Mouse (Mus musculus) spleen, postnatal 36 days (tissue): Measurements from ENCODE around the gene Hoxd11.

Experiments
- DNase-seq, 2 experiments: peaks; one replicate each; pipeline ENCODE4 v3.0.0; 2022; ENCODE audit warnings: low spot score in 2 of 2, mixed read lengths in 1 of 2

Gene Hoxd11

DNA sequence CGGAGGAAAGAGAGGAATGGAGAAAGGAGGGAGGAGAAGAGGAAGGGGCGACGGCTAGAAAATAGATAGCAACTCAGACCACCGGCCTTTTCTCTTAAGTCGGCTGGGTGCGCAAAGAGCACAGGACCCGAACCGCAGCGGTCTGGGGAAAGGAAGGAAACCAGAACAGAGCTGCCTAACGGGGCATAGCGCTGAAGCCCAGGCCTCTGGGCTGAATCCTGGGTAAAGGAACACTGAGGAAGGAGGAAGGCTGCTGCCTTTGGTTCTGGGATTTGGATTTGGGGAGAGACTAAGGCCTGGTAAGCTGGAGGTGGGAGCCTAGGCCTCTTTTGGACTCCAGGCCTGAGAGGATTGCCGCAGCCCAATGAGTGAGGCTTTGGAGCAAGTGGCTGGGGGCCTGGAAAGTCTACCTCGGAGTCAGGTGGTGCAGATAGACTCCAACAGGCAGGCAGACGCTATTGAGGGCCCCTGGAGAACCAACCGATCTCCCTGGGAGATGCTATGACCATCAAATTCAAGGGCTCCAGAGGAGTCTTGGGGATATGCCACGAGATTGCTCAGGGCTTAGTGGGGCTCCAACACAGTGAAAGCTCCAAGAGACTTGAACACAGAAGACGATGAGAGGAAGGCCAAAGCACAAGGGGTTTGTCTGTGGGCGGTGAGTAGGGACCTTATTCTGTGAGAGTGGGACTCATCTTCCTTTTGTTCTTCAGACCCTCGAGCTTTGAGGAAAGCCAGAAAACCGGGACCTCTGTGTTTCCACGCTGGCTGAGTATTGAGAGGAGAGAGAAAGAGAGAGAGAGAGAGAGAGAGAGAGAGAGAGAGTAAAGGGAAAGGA, 1.4 kb downstream of the Hoxd11 start:
- no peak for DNase-seq

DNA sequence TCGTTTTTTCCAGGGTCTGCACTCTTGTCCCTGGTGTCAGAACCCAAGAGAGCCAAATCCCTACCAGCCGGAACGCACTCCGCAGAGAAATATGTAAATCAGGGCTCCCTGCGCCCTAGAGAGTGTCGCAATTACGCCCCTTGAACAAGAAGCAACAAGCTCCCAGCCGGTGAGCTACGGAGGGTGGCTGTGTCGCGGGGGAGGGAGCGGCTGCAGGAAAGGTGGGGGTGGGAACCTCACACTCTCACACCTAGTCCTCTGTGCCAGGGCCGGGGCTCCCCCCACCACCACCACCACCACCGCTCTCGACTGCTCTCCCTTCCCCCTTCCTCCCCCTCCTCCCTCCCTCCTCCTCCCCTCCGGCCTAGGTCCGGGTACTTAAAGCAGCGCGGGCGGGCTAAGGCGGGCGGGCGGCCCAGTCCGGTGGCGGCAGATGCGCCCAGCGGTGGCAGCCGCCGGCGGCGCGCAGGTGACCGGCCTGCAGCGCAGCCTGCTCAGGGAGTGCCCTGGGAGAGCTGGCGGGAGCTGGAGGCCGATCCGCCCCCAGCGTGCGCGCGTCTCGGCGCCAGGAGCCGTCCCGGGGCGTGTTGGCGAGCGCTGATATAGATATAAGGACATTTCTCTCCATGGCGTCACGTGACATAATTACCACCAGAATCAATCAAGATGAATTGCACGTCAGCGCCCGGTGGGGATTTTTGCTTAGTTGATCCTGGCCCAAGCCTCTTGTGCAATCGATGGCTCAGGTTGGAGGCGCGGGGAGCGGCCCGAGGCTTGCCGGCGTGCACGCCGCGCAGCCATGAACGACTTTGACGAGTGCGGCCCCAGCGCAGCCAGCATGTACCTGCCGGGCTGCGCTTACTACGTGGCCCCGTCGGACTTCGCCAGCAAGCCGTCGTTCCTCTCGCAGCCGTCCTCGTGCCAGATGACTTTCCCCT, 2.5 kb downstream of the Hoxd11 start:
- no peak for DNase-seq

DNA sequence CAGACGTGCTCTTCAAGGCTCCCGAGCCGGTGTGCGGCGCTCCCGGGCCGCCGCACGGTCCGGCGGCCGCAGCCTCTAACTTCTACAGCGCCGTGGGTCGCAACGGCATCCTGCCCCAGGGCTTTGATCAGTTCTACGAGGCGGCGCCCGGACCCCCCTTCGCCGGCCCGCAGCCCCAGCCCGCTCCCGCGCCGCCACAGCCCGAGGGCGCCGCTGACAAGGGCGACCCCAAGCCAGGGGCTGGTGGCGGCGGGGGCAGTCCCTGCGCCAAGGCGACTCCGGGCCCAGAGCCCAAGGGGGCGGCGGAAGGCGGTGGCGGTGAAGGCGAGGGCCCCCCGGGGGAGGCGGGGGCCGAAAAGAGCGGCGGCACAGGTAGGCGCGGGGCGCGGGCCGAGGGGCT, 3.4 kb downstream of the Hoxd11 start:
- DNase-seq: no peak

DNA sequence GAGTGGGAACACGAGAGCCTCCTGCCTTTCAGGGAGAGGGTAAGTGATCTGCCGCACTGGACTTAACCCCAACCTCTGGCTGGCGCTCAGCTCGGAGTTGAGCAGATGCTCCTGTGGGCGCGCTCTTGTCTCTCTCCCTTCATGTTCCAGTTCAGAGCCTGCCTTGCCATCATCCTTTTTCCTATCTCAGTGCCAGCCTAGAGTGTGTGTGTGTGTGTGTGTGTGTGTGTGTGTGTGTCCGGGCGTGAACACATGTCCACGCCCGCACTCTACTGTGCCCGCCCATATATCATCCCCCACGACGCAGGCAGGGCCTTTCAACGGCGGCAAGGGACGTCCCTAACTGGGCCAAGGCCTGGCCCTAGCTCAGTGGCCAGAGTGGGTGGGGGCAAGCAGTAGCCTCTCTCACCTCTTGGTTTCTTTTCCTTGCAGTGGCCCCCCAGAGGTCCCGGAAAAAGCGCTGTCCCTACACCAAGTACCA, 4.2 kb downstream of the Hoxd11 start:
- DNase-seq: no peak

DNA sequence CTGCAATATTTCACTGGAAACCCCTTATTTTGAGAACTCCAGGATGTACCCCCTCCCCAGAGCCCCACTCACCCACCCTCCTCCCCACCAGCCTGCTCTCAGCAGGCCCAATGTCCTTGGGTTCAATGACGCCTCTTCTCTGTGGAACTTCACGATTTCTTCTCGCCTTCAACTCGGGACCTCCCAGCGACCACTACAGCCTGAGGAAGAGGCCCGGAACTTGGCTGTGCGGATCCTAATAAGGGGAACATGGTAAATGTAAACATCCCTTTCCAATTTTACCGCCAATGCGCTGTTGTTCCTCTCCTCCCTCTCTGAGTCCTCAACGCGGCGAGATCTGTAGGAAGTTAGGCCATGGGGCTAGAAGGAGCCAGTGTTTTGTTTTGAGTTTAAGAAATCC, 4.7 kb downstream of the Hoxd11 start:
- DNase-seq: no peak

DNA sequence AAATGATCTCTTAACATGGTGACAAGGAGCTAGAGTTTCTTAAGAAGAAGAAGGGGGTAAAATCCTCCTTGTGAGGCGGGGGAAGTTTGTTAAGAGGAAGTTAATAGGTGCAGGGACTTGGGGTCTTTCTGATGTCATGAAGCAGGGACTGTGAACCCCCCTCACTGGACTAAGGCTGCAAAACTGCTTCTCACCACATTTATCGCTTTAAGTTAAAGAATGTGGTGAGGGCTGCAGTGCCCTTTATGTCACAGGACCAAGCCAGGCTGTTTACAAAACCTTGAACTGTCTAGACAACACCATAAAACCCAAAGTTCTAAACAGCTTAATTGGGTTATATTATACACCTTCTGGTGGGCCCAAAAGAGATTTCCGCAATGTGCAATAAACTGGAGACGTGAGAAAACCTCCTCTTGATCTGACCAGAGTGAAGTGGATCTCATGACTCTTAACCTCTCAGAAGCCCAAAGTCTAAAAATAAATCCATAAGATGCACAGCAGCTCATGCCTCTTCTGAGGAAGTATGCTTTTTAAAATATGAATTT, 5.8 kb downstream of the Hoxd11 start:
- DNase-seq: no peak

DNA sequence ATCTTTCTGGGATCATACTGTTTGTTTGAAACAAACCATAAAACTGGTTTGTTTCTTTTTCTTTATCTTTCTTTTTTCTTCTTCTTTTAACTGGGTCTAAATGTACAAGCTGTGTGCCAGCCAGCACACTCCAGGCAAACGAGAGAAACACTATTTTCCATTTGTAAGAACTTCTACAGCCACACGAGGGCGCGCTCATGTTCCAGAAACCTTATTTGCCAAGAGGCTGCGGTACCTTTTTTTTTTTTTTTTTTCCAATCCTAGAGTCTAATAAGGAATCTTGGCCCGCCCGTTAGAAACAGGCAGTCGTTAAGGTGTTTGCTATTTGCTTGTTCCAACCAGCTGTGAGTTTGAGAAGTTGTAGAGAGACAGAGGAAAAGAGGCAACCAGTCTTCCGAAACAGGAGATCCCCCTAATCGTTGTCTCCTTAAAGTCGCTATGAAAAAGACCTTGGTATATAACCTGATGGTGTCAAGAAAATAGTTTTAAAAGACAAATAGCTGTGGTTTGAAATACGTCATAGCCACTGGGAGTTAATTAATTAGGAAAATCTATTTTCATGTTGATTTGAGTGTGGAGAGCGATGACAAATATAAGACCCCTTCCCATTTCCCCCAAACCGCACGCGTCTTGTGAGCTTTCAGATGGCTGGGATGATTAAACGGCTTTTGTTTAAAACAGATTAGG, 7.1 kb downstream of the Hoxd11 start:
- no peak for DNase-seq

DNA sequence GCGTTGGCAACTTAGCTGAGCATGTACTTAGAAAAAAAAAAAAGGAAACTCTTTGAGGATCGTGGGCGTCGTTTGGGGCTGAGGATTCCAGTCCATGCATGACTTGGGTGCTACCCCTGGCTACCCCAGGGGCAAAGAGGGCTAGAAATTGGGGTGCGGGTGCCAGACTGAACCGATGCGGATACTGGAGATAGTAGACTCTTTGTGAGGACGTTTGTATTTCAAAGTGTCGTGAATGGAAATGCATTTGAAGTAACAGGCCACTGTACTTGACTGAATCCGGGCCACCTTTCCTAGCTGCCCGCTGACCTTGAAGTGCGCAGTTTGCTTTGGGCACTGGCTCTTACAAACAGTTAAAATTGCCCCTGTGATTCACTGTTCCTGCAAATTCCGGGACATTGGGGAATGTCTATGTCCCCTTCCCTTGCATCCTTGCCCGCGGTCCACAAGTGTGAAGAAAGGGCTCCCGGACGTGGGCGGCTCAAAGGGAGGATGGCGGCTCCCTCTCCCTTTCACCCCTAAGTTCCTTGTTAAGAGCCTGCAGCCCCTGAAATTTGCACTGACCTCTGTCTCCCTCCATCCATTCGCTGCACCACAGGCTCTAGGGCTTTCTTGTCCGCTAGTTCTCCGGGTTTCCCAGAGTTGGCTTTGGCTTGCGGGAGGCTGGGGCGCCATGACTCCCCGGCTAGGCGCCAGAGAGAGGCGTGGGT, 7.8 kb downstream of the Hoxd11 start:
- DNase-seq: no peak

DNA sequence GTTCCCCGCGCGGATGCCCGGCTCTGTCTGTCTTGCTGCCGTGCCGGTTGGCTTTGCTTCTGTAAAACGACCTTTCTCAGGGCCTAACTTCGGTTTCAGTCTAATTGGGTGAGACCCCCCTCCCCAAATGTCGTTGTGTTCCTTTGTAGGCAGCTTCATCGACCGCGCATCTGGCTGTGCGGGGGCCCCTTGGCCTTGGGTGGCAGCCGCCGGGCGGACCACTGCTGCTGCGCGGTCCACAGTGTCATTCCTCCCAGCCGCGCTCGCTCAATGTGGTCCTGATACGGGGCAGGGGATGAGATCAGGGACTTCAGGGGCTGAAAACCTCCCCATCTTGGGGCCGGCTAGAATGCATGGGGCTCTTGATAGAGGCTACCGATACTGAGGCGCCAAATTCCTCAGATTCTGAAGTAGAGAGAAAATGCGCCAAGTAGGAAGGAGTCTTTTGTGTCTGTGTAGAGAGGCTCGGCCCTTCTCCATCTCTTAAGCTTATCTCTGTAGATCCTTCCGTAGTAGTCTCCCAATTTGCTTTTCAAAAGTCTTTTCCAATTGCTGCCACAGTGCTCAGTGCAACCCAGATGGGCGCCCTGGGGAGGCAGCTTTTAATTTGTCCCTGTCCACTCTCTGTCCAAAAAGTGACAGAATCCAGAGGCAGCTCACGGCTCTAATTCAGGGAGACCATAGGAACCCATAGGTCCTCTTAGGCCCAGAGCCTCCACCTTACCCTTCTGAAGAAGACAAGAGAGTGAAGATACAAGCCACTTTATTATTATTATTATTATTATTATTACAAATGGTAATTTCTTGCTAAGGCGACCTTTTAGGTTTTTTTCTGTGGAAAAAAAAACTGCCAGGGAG, 8.6 kb downstream of the Hoxd11 start:
- DNase-seq: no peak

DNA sequence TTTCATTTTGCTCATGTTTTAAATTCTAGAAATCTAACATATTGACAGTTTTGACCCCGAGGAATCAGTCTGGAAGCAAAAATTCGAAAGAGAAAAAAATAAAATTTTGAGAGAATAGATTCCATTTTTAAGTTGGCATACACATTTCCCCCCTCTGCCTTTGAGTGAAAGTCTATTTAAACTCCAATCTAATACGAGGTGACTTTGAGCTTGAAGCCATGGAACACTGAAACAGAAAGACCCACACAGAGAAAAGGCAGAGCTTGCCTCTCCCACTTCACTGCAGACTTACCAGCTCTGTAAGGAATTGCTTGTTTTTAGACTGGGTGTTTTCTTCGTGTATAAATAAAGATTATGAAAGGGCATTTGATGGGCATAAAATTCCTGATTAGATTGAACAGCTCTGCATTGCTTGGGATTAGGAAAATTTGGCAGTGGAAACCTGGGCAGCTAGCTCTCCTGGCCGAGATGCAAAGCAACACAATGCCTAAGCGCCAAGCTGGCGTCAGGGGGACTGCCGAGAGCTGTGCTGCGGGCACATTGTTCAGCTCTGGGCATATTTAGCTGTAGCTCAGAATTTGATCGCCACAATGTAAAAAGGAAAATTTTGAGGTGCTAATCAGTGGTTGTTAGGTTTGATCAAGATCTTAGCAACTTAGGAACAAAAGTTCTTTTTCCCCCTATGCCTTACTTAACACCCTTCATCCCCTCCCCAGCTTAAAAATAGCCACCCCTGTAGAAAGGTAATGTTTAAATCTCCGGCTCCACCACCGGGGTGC, 9.6 kb downstream of the Hoxd11 start:
- no peak for DNase-seq

DNA sequence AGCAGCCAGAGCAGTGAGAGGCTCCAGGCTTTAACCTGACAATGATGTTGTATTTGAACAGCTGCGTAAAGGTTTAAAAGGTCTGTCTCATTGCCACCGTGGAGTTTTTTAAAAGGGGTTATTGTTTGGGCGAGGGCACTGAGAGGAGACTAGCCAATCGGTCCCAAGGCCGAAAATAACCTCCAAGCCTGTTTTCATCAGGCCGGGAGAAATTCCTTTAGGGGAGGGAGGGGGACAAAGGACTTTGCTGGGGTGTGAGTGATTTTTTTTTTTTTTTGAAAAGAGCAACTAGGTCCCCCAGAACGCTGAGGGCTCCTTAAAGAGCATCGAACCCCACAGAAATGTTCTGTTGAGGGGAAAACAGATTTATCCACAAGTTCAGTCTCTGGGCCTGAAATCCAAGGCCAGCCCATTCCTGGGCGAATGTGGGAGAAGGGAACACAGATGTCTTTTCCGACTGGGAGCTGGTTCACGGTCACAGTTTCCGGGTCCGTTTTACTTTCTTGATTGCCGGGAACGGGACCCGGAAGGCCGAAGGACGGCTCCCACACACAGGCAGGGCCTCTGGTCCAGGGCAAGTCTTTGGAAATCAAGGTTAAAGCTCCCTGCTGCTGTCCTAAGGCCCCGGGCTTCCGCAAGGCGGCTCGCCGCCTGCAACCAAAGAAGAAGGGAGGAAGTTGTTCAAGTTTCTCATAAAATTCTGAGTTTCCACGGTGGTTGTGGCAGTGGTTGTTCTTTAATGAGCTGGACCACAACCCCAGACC, 10.4 kb downstream of the Hoxd11 start:
- DNase-seq: no peak

DNA sequence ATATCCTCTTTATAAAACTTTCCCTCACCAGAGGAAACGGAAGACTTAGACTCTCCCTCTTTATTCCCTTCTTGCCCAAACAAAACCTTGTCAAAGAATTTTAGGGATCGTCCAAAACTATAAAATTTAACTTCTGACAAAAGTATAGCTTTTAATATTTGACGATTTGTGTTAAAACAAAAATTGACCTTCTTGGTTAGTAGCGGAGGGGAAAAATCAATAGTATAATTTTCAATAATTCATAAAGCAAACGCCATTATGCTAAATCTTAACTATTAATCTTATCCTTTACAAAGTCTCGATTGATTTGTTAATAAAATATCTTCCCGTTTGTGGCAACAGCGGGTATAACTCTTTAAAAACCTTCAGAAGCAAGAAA, 11.0 kb downstream of the Hoxd11 start:
- DNase-seq: no peak

DNA sequence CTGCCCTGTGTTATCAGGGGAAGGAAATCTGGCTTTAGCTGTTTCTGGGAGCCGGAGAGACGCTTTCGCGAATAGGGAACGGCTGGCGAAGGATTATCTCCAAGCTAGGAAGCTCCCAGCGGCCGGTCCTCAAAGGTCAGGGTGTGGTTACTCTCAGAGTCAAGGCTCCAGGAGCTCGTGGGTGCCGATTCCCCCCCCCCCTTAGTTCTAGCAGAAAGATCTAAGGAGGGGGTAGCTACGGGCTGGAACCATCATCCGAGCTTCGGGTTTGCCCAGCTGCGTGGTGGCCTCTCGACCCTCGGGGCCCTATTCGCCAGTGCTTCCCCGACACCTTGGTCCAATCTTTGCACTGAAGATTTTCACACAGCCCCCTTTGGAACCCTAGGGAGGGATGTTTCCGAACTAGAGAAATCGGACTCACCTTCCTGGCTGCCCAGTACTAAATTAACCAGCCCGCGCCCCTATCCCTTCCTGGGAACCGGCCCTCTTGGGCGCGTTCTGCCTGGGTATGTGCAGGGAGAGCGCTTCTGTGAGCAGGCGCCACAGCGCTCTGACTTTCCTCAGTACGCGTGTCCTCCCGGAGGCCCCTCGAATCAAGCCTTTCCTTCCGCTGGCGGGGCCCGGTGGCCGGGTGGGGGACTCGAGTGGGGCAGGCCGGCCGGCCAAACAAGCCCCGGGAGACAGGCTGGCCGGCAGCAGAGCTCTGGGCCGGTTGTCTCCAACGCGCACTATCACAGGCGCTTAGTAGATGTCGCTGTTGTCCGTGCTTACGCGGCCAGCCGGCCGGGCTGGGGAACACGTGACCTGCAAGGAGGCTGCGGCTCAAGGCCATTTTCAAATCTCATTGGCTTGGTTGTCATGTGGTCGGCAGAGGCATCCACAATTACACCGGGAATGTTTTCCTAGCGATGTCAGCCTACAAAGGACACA, 11.9 kb downstream of the Hoxd11 start, which contains the start of gene Hoxd10:
TSS of gene Hoxd10 (plus strand) at position 903 of the 930 bp plus-strand sequence.
- no peak for DNase-seq

DNA sequence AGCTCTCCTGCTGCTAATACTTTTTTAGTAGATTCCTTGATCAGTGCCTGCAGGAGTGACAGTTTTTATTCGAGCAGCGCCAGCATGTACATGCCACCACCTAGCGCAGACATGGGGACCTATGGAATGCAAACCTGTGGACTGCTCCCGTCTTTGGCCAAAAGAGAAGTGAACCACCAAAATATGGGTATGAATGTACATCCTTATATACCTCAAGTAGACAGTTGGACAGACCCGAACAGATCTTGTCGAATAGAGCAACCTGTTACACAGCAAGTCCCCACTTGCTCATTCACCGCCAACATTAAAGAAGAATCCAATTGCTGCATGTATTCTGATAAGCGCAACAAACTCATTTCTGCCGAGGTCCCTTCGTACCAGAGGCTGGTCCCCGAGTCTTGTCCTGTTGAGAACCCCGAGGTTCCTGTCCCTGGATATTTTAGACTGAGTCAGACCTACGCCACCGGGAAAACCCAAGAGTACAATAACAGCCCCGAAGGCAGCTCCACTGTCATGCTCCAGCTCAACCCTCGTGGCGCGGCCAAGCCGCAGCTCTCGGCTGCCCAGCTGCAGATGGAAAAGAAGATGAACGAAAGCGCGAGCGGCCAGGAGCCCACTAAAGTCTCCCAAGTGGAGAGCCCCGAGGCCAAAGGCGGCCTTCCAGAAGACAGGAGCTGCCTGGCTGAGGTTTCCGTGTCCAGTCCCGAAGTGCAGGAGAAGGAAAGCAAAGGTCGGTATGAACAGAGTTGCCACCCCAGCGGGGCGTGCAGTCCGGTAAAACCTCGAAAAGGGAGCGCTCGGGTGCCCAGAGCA, 12.8 kb downstream of the Hoxd11 start:
- DNase-seq: no peak

DNA sequence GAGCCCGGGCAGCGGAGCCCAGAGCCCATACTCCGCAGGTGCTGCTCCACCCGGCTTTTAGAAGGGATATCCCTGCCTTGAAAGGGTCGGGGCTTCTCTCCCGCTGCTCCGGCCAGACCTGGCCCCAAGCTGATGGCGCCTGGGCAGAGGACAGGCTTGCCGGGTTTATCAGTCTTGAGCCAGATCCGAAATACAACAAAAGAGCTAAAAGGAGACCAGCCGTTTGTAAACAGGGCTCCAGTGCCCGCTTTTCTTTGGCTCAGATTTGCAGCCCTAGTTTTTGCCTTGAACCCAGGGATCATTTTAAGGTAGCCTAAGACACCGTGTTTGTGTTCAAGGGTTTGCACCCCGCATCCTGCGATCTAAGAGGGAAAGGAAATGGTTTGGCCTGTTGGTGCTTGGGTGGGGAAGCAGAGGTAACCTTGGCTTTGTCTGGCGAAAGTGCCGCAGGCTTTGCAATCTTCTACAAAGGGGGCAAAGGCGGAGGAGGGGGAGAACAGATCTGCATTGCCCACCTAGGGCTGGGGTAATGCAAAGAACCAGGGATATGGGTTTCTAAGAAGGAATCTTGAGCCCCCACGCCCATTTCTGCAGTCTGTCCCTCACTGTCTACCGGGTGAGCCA, 13.6 kb downstream of the Hoxd11 start:
- DNase-seq: no peak

DNA sequence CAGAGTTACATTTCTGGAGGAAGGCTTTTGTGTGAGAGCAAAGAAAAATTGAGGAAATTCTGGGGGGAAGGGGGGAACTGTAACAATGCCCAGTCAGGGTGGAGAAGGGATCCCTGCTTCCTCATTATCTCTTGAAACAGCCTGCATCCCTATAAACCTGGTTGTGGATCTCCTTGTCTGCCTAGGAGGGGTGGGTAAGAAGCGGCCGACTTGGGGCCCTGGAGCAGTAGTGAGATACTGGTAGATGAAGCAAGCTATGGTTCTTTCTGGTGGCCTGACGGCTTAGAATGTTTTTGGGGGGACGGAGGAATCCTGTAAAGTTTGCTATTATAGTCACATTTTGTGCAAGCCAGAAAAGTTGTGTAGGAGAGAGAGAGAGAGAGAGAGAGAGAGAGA, 14.1 kb downstream of the Hoxd11 start:
- DNase-seq: no peak
